Mouse (Mus musculus): ENCODE results near the gene Zfp14. TPM values are rescaled to one million over a fixed set of nuclear protein-coding genes. Genes with fewer than 3 reads are reported as not detected.

Zfp14 gene
- 1 to 10 TPM in 1 of 2 experiments, under 1 TPM in 1; 0.61 to 2.1 TPM for total RNA-seq (2023)

GRCm38 (mm10) chr7:30050882-30051548, at the start of gene Zfp14:
Gene Zfp14 (minus strand): TSS chr7:30051380.

GRCm38 (mm10) chr7:30094646-30095429, 43.7 kb upstream of the Zfp14 start, which contains the start of gene Zfp260:
Gene Zfp260 (plus strand): TSS chr7:30094777.

GRCm38 (mm10) chr7:30090092-30090969, 39.2 kb upstream of the Zfp14 start, which contains the start of the genes Gm26920 and Zfp566:
Gene Gm26920 (minus strand): TSS chr7:30090410.
Gene Zfp566 (minus strand): TSS chr7:30090527.

GRCm38 (mm10) chr7:30072146-30073028, 21.2 kb upstream of the Zfp14 start, which contains the start of gene Zfp82:
Gene Zfp82 (minus strand): TSS chr7:30072900.

Other genes with a start within 250 kb of the Zfp14 start
- 10 to 100 TPM in 1 of 2 experiments, 1 to 10 TPM in 1; 9.7 to 11.2 TPM for gene Zfp790, start 235.3 kb downstream of the Zfp14 start, total RNA-seq (2023)
- gene Zfp940, start 197.7 kb downstream of the Zfp14 start, total RNA-seq (2023) = 1 to 10 TPM; 1.2 to 1.9 TPM
- gene Zfp420, start 191.4 kb downstream of the Zfp14 start, total RNA-seq (2023) = 1 to 10 TPM; 3.5 to 3.7 TPM
- gene Zfp27, start 144.8 kb downstream of the Zfp14 start, total RNA-seq (2023) = 1 to 10 TPM; 2.3 to 3.7 TPM
- gene Zfp383, start 143.2 kb downstream of the Zfp14 start, total RNA-seq (2023) = 1 to 10 TPM; 1.6 to 2.3 TPM
- 1 to 10 TPM; 4.8 to 7.2 TPM for gene Zfp74, start 97.3 kb downstream of the Zfp14 start, total RNA-seq (2023)
- gene Zfp568, start 67.4 kb downstream of the Zfp14 start, total RNA-seq (2023) = 10 to 100 TPM; 14.3 to 16.7 TPM
- 1 to 10 TPM in 1 of 2 experiments, under 1 TPM in 1; 0.82 to 1.2 TPM for gene Zfp82, start 21.5 kb upstream of the Zfp14 start, total RNA-seq (2023)
- gene Gm26920, start 39.0 kb upstream of the Zfp14 start, total RNA-seq (2023) = not detected
- gene Zfp566, start 39.1 kb upstream of the Zfp14 start, total RNA-seq (2023) = 1 to 10 TPM; 2.5 to 3.2 TPM
- gene Zfp260, start 43.4 kb upstream of the Zfp14 start, total RNA-seq (2023) = 10 to 100 TPM; 14.7 to 16.2 TPM
- gene Zfp382, start 70.6 kb upstream of the Zfp14 start, total RNA-seq (2023) = 1 to 10 TPM; 2.7 to 5.0 TPM
- gene Zfp146, start 118.4 kb upstream of the Zfp14 start, total RNA-seq (2023) = 10 to 100 TPM; 23.9 to 24.1 TPM
- gene Cox7a1, start 132.8 kb upstream of the Zfp14 start, total RNA-seq (2023) = 1 to 10 TPM in 1 of 2 experiments, not detected in 1; 1.5 TPM
- gene Capns1, start 147.4 kb upstream of the Zfp14 start, total RNA-seq (2023) = 100 to 1,000 TPM; 298 to 315 TPM
- 10 to 100 TPM; 47.9 to 57.5 TPM for gene Polr2i, start 180.6 kb upstream of the Zfp14 start, total RNA-seq (2023)
- 10 to 100 TPM; 39.7 to 59.4 TPM for gene Tbcb, start 180.9 kb upstream of the Zfp14 start, total RNA-seq (2023)
- not detected for gene Ovol3, start 184.3 kb upstream of the Zfp14 start, total RNA-seq (2023)
- gene Thap8, start 228.7 kb upstream of the Zfp14 start, total RNA-seq (2023) = 1 to 10 TPM in 1 of 2 experiments, under 1 TPM in 1; 0.73 to 2.0 TPM
- 10 to 100 TPM; 16.7 to 20.0 TPM for gene Wdr62, start 229.0 kb upstream of the Zfp14 start, total RNA-seq (2023)
- under 1 TPM in 1 of 2 experiments, not detected in 1; 0.21 TPM for gene Clip3, start 240.3 kb upstream of the Zfp14 start, total RNA-seq (2023)